Mouse (Mus musculus): ENCODE data around the gene Stx1a. TPM values are rescaled to one million over a fixed set of nuclear protein-coding genes. Genes with fewer than 3 reads are reported as not detected.

Gene Stx1a
- total and polyA plus RNA-seq, 3 experiments, result 1.4 to 4.7 (median 1.5) TPM

DNA sequence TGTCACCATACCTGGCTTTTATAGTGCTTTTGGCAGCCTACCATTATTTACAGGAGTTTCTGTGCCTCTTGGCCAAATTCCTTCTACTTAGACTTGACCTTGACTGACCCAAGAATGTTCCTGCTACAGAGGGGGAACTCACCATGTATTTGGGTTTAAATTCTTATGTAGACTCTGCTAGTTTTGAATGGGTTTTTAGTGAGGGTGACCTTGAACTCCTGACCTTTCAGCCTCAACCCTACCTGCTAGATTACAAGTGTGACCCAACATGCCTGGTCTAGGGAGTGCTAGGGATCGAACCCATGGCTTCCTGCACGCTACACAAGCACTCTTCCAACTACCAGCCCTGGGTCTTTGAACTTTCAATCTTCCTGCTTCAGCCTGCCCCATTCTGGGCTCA, 48.8 kb downstream of the Stx1a start:
- 92% methylated on average over 2 of the region's 2 CpGs for WGBS

DNA sequence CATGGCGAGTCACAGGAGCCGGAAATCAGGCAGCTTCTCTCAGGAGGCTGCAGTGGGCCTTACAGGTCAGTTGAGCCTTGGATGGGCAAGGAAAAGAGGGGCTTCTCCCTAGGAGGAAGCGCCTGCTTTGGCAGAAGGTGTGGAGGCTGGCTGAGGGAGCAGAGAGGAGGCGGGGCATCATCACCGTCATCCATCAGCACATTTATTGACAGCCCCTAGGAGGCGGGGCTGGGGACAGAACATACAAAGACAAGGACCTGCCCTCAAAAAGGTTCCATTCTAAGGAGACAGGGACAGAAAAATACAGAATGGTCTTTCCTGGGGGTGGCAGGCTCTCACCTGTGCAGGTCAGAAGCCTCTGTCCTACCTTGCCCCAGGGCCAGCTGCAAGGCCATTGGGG, 49.4 kb downstream of the Stx1a start:
- H3K4me3 ChIP-seq, result no peak overlapping the region
- no peak for TF ChIP-seq POLR2A (IDR thresholded peaks at IDR 0.05; ENCODE audit: insufficient read depth, low read depth, low read length)
- TF ChIP-seq EP300 (IDR thresholded peaks at IDR 0.05; ENCODE audit: insufficient read depth, low read depth, low read length), result no peak
- TF ChIP-seq CTCF (IDR thresholded peaks at IDR 0.05), result no peak
- no peaks in the 10 kb centered on the region for H3K79me2 ChIP-seq (replicated peaks; ENCODE audit: control insufficient read depth, insufficient read depth, low read length)
- intact Hi-C loops (cut with DNase I), result no loop called here
- no peak overlapping the region for H3K27ac ChIP-seq
- no peaks in the 10 kb centered on the region for H3K36me3 ChIP-seq (ENCODE audit: control insufficient read depth, insufficient read depth, low read length)
- 83% methylated on average over 6 of the region's 6 CpGs for WGBS
- no peak overlapping the region for H3K9ac ChIP-seq (ENCODE audit: low read depth, low read length)
- no peaks in the 10 kb centered on the region for H3K27me3 ChIP-seq (ENCODE audit: control insufficient read depth, insufficient read depth, low read length)
- DNase-seq, result no peak
- no peaks in the 10 kb centered on the region for H3K4me1 ChIP-seq (ENCODE audit: control insufficient read depth, insufficient read depth, low read length)

More for the DNA sequence above, 48.8 kb downstream of the Stx1a start:
- intact Hi-C loops (cut with DNase I), result no loop called here
- Histone ChIP-seq H3K36me3 (ENCODE audit: control insufficient read depth, insufficient read depth, low read length) (no peaks in the 10 kb centered on the region), H3K27me3 (ENCODE audit: control insufficient read depth, insufficient read depth, low read length) (no peaks in the 10 kb centered on the region), H3K27ac (no peak overlapping the region), H3K4me1 (ENCODE audit: control insufficient read depth, insufficient read depth, low read length) (no peaks in the 10 kb centered on the region), H3K4me3 (no peak overlapping the region), H3K79me2 (replicated peaks; ENCODE audit: control insufficient read depth, insufficient read depth, low read length) (no peaks in the 10 kb centered on the region), H3K9ac (ENCODE audit: low read depth, low read length) (no peak overlapping the region)
- DNase-seq, result no peak
- TF ChIP-seq CTCF (IDR thresholded peaks at IDR 0.05) (no peak), EP300 (IDR thresholded peaks at IDR 0.05; ENCODE audit: insufficient read depth, low read depth, low read length) (no peak), POLR2A (IDR thresholded peaks at IDR 0.05; ENCODE audit: insufficient read depth, low read depth, low read length) (no peak)

DNA sequence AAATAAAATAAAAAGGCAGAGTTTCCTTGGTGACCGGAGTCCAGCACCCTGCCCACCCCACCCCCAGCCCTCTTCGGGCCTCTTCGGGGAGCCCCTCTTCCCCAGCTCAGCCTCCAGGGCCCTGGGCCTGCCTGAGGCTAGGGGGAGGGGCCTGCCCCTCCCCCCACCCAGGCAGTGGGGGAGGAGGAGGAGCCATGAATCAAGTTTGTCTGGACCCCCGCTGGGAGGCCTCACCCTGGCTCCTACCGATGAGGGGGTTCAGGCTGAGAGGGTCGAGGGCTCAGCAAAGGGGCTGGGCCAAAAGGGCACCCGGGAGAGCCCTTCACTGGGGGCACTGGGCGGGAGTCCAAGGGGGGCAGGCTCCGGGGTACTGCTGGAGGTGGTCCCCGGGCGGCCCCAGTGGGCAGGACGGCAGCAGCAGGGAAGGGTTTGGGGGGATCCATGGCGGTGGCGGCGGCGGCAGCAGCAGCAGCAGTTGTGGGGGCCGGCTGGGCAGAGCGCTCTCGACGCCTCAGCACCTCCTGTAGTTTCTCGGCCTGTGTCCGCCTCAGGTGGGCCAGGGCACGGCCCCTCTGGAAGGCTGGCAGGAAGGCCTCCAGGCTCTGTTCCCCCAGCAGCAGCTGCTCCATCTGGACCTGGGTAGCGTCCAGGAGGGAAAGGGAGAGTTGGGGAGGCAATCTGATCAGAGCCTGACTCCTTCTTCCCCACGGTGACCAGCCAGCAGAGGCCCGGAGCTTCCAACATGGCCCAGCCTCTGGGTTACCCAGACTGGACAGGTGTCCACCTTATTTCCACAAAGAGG, 50.3 kb downstream of the Stx1a start:
- Histone ChIP-seq H3K4me1 (ENCODE audit: control insufficient read depth, insufficient read depth, low read length) (no peaks in the 10 kb centered on the region), H3K79me2 (replicated peaks; ENCODE audit: control insufficient read depth, insufficient read depth, low read length) (no peaks in the 10 kb centered on the region), H3K27ac (no peak overlapping the region), H3K36me3 (ENCODE audit: control insufficient read depth, insufficient read depth, low read length) (no peaks in the 10 kb centered on the region), H3K9ac (ENCODE audit: low read depth, low read length) (no peak overlapping the region), H3K4me3 (no peak overlapping the region), H3K27me3 (ENCODE audit: control insufficient read depth, insufficient read depth, low read length) (no peaks in the 10 kb centered on the region)
- intact Hi-C loops (cut with DNase I), result loop anchor here (2.0 kb wide), 1 partner anchor 53 kb away; no protein-coding TSS in a partner anchor
- no peak for TF ChIP-seq EP300 (IDR thresholded peaks at IDR 0.05; ENCODE audit: insufficient read depth, low read depth, low read length)
- no peak for TF ChIP-seq POLR2A (IDR thresholded peaks at IDR 0.05; ENCODE audit: insufficient read depth, low read depth, low read length)
- TF ChIP-seq CTCF (IDR thresholded peaks at IDR 0.05), result no peak
- WGBS, result 42% methylated on average over 26 of the region's 26 CpGs
- no peak for DNase-seq

DNA sequence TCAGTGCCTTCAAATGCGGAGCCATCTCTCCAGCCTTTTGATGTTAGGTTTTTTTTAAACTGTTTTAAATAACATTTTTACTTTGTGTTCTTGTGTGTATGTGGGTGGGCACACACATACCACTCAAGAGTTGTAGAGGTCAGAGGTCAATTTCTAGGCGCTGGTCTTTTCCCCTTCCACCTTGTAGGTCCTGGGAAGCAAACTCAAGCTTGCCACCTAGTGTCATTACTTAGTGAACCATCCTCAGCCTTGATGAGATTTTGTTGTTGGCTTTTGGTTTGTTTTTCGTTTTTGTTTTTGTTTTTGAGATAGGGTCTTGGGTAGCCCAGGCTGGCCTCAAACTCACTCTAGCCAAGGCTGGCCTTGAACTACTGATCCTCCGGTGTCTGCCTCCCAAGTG, 52.4 kb downstream of the Stx1a start:
- Histone ChIP-seq H3K4me1 (ENCODE audit: control insufficient read depth, insufficient read depth, low read length) (no peaks in the 10 kb centered on the region), H3K9ac (ENCODE audit: low read depth, low read length) (no peak overlapping the region), H3K36me3 (ENCODE audit: control insufficient read depth, insufficient read depth, low read length) (no peaks in the 10 kb centered on the region), H3K27ac (no peak overlapping the region), H3K79me2 (replicated peaks; ENCODE audit: control insufficient read depth, insufficient read depth, low read length) (no peaks in the 10 kb centered on the region), H3K4me3 (no peak overlapping the region), H3K27me3 (ENCODE audit: control insufficient read depth, insufficient read depth, low read length) (no peaks in the 10 kb centered on the region)
- WGBS, result 66% methylated on average over 4 of the region's 4 CpGs
- no peak for DNase-seq
- TF ChIP-seq CTCF (IDR thresholded peaks at IDR 0.05) (peak; percentile 29), EP300 (IDR thresholded peaks at IDR 0.05; ENCODE audit: insufficient read depth, low read depth, low read length) (no peak)
- intact Hi-C loops (cut with DNase I), result loop anchor here (2.0 kb wide), 1 partner anchor 55 kb away; no protein-coding TSS in a partner anchor

DNA sequence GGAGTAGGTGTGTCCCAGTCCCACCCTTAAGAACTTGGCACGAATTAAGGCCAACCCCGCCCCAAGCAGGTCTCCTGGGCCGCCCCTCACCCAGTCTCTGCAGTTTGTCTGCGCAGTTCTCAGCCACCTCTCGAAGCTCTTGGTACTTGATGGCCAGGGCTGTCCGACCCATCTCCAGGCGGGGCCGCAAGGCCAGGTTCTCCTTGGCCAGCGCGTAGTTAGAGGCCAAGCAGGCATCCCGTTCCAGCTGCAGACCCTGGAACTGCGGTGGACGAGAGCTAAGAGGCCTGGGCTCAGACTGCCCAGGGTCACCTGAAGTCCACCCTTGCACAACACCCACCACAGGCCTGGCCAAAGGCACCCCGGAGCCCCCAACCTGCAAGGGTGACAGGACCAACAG, 53.1 kb downstream of the Stx1a start:
- intact Hi-C loops (cut with DNase I), result no loop called here
- TF ChIP-seq CTCF (IDR thresholded peaks at IDR 0.05), result no peak
- TF ChIP-seq POLR2A (IDR thresholded peaks at IDR 0.05; ENCODE audit: insufficient read depth, low read depth, low read length), result no peak
- TF ChIP-seq EP300 (IDR thresholded peaks at IDR 0.05; ENCODE audit: insufficient read depth, low read depth, low read length), result no peak
- 92% methylated on average over 14 of the region's 14 CpGs for WGBS

DNA sequence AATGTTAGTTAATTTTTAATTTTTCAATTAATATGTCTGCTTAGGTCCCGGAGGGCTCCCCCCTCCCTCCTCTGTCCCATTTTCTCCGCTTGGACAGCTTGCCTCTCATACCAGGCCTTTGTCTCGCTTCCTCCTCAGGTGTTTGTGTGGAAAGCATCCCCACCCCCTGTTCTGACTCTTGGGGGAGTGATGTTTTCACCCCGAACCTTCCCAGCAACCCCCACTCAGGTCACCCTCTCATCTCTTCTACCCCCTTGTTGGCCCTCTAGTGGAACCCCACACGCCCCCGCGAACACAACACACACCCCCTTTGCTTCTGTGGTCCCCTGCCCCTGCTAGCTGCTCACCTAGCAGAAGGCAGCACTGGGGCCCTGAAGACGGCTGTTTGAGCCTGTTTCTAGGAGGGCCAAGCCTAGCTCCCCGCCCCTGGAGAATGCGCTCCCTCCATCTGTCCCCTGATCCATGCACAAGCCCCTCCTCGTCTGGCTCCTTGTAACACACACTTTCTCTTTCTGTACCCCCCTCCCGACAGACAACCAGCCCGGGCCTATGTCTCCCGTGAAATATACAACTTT, 53.7 kb downstream of the Stx1a start:
- Histone ChIP-seq H3K27me3 (ENCODE audit: control insufficient read depth, insufficient read depth, low read length) (no peaks in the 10 kb centered on the region), H3K4me1 (ENCODE audit: control insufficient read depth, insufficient read depth, low read length) (no peaks in the 10 kb centered on the region), H3K36me3 (ENCODE audit: control insufficient read depth, insufficient read depth, low read length) (no peaks in the 10 kb centered on the region), H3K27ac (no peak overlapping the region), H3K4me3 (no peak overlapping the region; the same call in 1 of the 2 replicates), H3K79me2 (replicated peaks; ENCODE audit: control insufficient read depth, insufficient read depth, low read length) (no peaks in the 10 kb centered on the region), H3K9ac (ENCODE audit: low read depth, low read length) (no peak overlapping the region)
- DNase-seq, result peak in 1 of 2 experiments; percentile 31
- intact Hi-C loops (cut with DNase I), result no loop called here
- TF ChIP-seq POLR2A (IDR thresholded peaks at IDR 0.05; ENCODE audit: insufficient read depth, low read depth, low read length) (no peak), CTCF (IDR thresholded peaks at IDR 0.05) (no peak), EP300 (IDR thresholded peaks at IDR 0.05; ENCODE audit: insufficient read depth, low read depth, low read length) (no peak)
- 47% methylated on average over 14 of the region's 14 CpGs for WGBS

More for the DNA sequence above, 53.1 kb downstream of the Stx1a start:
- Histone ChIP-seq H3K4me1 (ENCODE audit: control insufficient read depth, insufficient read depth, low read length) (no peaks in the 10 kb centered on the region), H3K27ac (no peak overlapping the region), H3K27me3 (ENCODE audit: control insufficient read depth, insufficient read depth, low read length) (no peaks in the 10 kb centered on the region), H3K79me2 (replicated peaks; ENCODE audit: control insufficient read depth, insufficient read depth, low read length) (no peaks in the 10 kb centered on the region), H3K36me3 (ENCODE audit: control insufficient read depth, insufficient read depth, low read length) (no peaks in the 10 kb centered on the region), H3K4me3 (no peak overlapping the region), H3K9ac (ENCODE audit: low read depth, low read length) (no peak overlapping the region)
- DNase-seq, result no peak
